Mouse (Mus musculus) CD4-positive naive resting alpha-beta T cell, adult 57 days (primary cell): ENCODE results near the gene Hist1h2bf. TPM values are rescaled to one million over a fixed set of nuclear protein-coding genes. Genes with fewer than 3 reads are reported as not detected.

Experiments
- total RNA-seq: library from RNA; stranded (reverse); gene quantifications from one replicate; pipeline ENCODE4 v1.2.4, GENCODE M21; 2023

Gene Hist1h2bf
- 76.2 TPM for total RNA-seq

GRCm38 (mm10) chr13:23573898-23574524, at the start of gene Hist1h2bf, which contains the start of gene Hist1h2ad:
Gene Hist1h2bf (minus strand): TSS chr13:23574196.
Gene Hist1h2ad (plus strand): TSS chr13:23574381.

GRCm38 (mm10) chr13:23622175-23622671, 48.2 kb upstream of the Hist1h2bf start, which contains the start of gene Hist1h1e:
Gene Hist1h1e (minus strand): TSS chr13:23622558.

GRCm38 (mm10) chr13:23620733-23621531, 46.9 kb upstream of the Hist1h2bf start, which contains the start of gene Hist1h2be:
Gene Hist1h2be (minus strand): TSS chr13:23621124.

GRCm38 (mm10) chr13:23581408-23582218, 7.6 kb upstream of the Hist1h2bf start, which contains the start of gene Hist1h4d:
Gene Hist1h4d (plus strand): TSS chr13:23581598.

GRCm38 (mm10) chr13:23575271-23575851, 1.4 kb upstream of the Hist1h2bf start, which contains the start of gene Hist1h3d:
Gene Hist1h3d (plus strand): TSS chr13:23575763.

GRCm38 (mm10) chr13:23571022-23571503, 2.9 kb downstream of the Hist1h2bf start, which contains the start of the genes Hist1h2ae and Hist1h2bg:
Gene Hist1h2ae (minus strand): TSS chr13:23571220.
Gene Hist1h2bg (plus strand): TSS chr13:23571396.

GRCm38 (mm10) chr13:23561883-23562659, 11.9 kb downstream of the Hist1h2bf start, which contains the start of gene Hist1h3e:
Gene Hist1h3e (minus strand): TSS chr13:23562369.

GRCm38 (mm10) chr13:23552962-23553361, 21.0 kb downstream of the Hist1h2bf start, which contains the start of gene Hist1h1d:
Gene Hist1h1d (plus strand): TSS chr13:23553262.

GRCm38 (mm10) chr13:23551146-23551834, 22.7 kb downstream of the Hist1h2bf start, which contains the start of gene Hist1h4f:
Gene Hist1h4f (minus strand): TSS chr13:23551648.

GRCm38 (mm10) chr13:23543965-23544786, 29.8 kb downstream of the Hist1h2bf start, which contains the start of gene Hist1h3f:
Gene Hist1h3f (plus strand): TSS chr13:23544052.

GRCm38 (mm10) chr13:23542999-23543607, 30.9 kb downstream of the Hist1h2bf start, which contains the start of gene Hist1h2bh:
Gene Hist1h2bh (minus strand): TSS chr13:23543392.

GRCm38 (mm10) chr13:23535137-23536075, 38.6 kb downstream of the Hist1h2bf start, which contains the start of gene Hist1h3g:
Gene Hist1h3g (plus strand): TSS chr13:23535422.

GRCm38 (mm10) chr13:23533560-23534367, 40.2 kb downstream of the Hist1h2bf start, which contains the start of gene Hist1h2af:
Gene Hist1h2af (plus strand): TSS chr13:23533906.

GRCm38 (mm10) chr13:23530901-23531875, 42.8 kb downstream of the Hist1h2bf start, which contains the start of gene Hist1h4h:
Gene Hist1h4h (plus strand): TSS chr13:23531050.

